Mouse (Mus musculus) stomach, postnatal 0 days (tissue): ENCODE results near the gene Tmed5. TPM values are rescaled to one million over a fixed set of nuclear protein-coding genes. Genes with fewer than 3 reads are reported as not detected.

Experiments used
- ATAC-seq: fragments of 200-750 bp; cut with Nextera tagmentation; 2 replicates; pipeline ENCODE4 v1.8.0; 2017; ENCODE audit not compliant: low FRiP score, low TSS enrichment
- DNase-seq: peaks from one replicate; pipeline ENCODE4 v3.0.0-alpha.2; 2016; ENCODE audit warnings: low spot score
- H3K27ac ChIP-seq: fragments of 300-500 bp; sonication (generic); replicated peaks from 2 replicates; pipeline ENCODE4 v1.5.1; 2014; ENCODE audit warnings: mild to moderate bottlenecking, control low read depth
- H3K27me3 ChIP-seq: fragments of 300-500 bp; sonication (generic); 2 replicates; pipeline ENCODE4 v1.6.1; 2014; ENCODE audit warnings: low read length; ENCODE audit not compliant: control insufficient read depth, insufficient read depth
- H3K36me3 ChIP-seq: fragments of 300-500 bp; sonication (generic); 2 replicates; pipeline ENCODE4 v1.6.1; 2014; ENCODE audit warnings: low read length, mixed read lengths; ENCODE audit not compliant: control insufficient read depth, insufficient read depth
- H3K4me1 ChIP-seq: fragments of 300-500 bp; sonication (generic); replicated peaks from 2 replicates; pipeline ENCODE4 v1.6.1; 2014; ENCODE audit warnings: antibody characterized with exemption; ENCODE audit not compliant: control insufficient read depth, insufficient read depth
- H3K4me2 ChIP-seq: fragments of 300-500 bp; sonication (generic); replicated peaks from 2 replicates; pipeline ENCODE4 v1.6.1; 2014; ENCODE audit warnings: low read depth, mild to moderate bottlenecking, control low read depth, moderate library complexity
- H3K4me3 ChIP-seq: fragments of 300-500 bp; sonication (generic); 2 replicates; pipeline ENCODE4 v1.5.1; 2014; ENCODE audit warnings: low read depth, low read length, control low read depth
- H3K9ac ChIP-seq: fragments of 300-500 bp; sonication (generic); 2 replicates; pipeline ENCODE4 v1.6.1; 2014; ENCODE audit warnings: mild to moderate bottlenecking, low read length, control low read depth, mixed read lengths
- H3K9me3 ChIP-seq: fragments of 300-500 bp; sonication (generic); 2 replicates; pipeline ENCODE4 v1.6.1; 2016; ENCODE audit warnings: low read length; ENCODE audit not compliant: control insufficient read depth
- CTCF ChIP-seq: IDR thresholded peaks from 2 replicates; pipeline ENCODE4 v1.5.1; 2016; ENCODE audit warnings: antibody characterized with exemption, low read depth, mild to moderate bottlenecking, moderate library complexity
- EP300 ChIP-seq: optimal IDR thresholded peaks from 2 replicates; pipeline ENCODE3; 2016; ENCODE audit warnings: antibody characterized with exemption
- WGBS: fragments of 180-500 bp; shearing (Covaris S2); extraction: QIAGEN DNeasy Blood & Tissue Kit; methylation state at CpG from one replicate; pipeline ENCODE4 v1.1.7; 2014; 5-methylcytosine and 5-hydroxymethylcytosine counted together
- polyA plus RNA-seq: library from polyadenylated mRNA; unstranded; fragments of >200 nt; fragmentation: Nextera tagmentation; extraction: Ambion mirVana; gene quantifications from 2 replicates; pipeline ENCODE4 v1.2.1, GENCODE M21; 2015

Gene Tmed5
- polyA plus RNA-seq, result 51.6 and 58.5 TPM in 2 replicates

DNA sequence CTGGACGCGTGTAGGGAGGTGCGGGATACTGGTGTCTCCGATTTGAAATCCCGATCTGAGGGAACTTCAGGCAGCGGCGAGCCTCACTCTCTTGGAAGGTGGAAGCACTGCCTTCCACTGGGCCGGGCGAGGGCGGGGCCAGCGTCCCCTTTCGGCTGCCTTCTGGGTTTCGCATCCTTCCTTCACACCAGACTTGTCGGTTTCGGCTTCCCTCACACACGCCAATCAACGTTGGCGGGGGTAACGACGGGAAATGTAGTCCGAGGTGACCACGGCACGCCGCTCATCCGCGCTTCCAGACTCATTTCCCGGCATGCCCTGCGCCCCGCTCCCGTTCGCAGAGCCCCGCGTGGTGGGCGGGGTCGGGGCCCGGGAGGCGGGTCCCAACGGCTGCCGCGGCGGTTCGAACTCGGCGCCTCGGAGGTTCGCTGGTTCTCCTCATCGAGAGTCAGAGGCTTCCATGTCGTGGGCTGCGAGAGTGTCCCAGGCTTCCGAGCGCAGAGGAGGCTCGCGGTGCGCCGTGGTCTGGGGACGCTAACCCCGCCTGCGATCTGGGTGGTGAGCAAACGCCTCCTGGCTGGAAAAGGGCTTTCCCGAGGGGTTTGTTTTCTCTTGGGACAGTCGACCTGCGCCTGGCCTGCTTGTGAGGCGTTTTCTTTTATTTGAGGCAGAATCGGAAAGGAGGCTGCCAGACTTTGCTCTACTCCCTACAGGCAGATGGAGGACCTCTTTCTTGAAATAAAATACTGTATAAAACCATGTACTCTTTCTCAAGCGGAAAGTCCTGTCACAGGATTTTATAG, at the start of gene Tmed5, which contains the start of gene Ccdc18:
Gene Tmed5, minus strand, starts transcription at position 180 of the 803 bp plus-strand sequence.
Gene Ccdc18, plus strand, starts transcription at position 435 of the 803 bp plus-strand sequence.
- Histone ChIP-seq H3K27ac (peak within 1 kb of the TSS; percentile 98), H3K4me1 (no peaks in the 10 kb centered on the region), H3K36me3 (no peaks in the 10 kb centered on the region), H3K9me3 (no peaks in the 10 kb centered on the region), H3K9ac (peak within 1 kb of the TSS; percentile 88), H3K27me3 (no peaks in the 10 kb centered on the region), H3K4me3 (peak within 1 kb of the TSS; percentile 80), H3K4me2 (peak within 1 kb of the TSS; percentile 87)
- WGBS, result under 1% methylated on average over 62 of the region's 65 CpGs
- peak; percentile 100 for ATAC-seq
- DNase-seq, result peak; percentile 98
- TF ChIP-seq EP300 (no peak), CTCF (peak; percentile 70)

DNA sequence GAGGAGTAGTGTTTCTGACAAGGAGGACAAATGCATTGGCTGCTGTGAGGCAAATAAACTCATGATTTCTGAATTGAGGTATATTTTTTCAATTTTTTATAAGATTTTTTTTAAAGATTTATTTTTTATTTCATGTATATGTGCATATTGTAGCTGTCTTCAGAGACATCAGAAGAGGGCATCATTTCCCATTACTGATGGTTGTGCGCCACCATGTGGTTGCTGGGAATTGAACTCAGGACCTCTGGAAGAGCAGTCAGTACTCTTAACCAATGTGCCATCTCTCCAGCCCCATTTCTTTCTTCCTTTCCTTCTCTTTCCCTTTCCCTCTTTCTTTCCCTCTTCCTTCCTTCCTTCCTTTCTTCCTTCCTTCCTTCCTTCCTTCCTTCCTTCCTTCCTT, 31.3 kb upstream of the Tmed5 start:
- no peaks in the 10 kb centered on the region for H3K27me3 ChIP-seq
- no peak overlapping the region for H3K27ac ChIP-seq
- H3K36me3 ChIP-seq, result no peaks in the 10 kb centered on the region
- H3K9me3 ChIP-seq, result no peaks in the 10 kb centered on the region
- no peaks in the 10 kb centered on the region for H3K4me1 ChIP-seq
- no peak overlapping the region for H3K4me2 ChIP-seq
- 13% methylated on average over 1 of the region's 1 CpGs for WGBS
- no peak for ATAC-seq
- DNase-seq, result peak; percentile 24
- TF ChIP-seq EP300, result no peak
- peak; percentile 72 for TF ChIP-seq CTCF
- no peak overlapping the region for H3K4me3 ChIP-seq
- no peak overlapping the region for H3K9ac ChIP-seq

DNA sequence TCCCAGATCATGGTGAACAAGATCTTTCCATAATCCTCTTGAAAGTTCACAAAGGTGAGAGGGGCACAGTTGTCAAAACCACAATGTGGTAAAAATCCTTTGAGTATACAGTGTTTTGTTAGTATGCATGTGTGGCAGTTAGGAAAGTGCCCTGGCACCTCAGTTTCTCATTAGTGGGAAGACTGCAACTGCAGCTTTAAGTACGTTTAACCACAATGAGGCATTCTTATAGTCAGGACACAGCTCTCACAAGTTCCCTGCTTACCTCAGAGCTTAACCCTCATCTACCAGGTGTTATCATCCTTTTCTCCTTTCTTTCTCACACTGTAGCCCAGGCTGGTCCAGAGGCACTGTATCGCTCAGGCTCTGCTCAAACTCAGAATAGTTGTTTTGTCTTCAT, 28.4 kb upstream of the Tmed5 start:
- TF ChIP-seq EP300, result no peak
- no peak for TF ChIP-seq CTCF
- Histone ChIP-seq H3K4me1 (no peaks in the 10 kb centered on the region), H3K9ac (no peak overlapping the region), H3K9me3 (no peaks in the 10 kb centered on the region), H3K4me2 (no peak overlapping the region), H3K27me3 (no peaks in the 10 kb centered on the region), H3K4me3 (no peak overlapping the region), H3K27ac (no peak overlapping the region), H3K36me3 (no peaks in the 10 kb centered on the region)
- ATAC-seq (no peak), DNase-seq (no peak)
- WGBS, result 81% methylated on average over 2 of the region's 2 CpGs

DNA sequence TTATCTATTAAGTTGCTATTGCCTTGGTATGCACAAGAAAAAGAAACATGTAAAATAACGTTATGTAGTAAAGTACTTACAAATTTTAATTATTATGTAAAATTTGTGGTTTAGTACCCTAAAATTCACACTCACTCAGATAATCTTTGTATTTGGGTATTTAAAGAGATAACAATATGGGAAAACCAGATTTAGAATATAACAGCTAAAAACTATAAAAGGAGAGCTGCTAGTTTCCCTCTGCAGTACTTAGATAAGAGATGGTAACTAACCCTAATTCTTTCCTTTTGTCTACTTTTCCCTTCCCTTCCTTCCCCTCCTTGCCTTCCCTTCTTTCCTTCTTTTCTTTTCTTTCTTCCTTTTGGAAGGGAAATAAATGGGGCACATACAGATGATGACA, 20.2 kb upstream of the Tmed5 start:
- Histone ChIP-seq H3K27me3 (no peaks in the 10 kb centered on the region), H3K4me3 (no peak overlapping the region), H3K9ac (no peak overlapping the region), H3K4me1 (no peaks in the 10 kb centered on the region), H3K4me2 (no peak overlapping the region), H3K9me3 (no peaks in the 10 kb centered on the region), H3K36me3 (no peaks in the 10 kb centered on the region), H3K27ac (no peak overlapping the region)
- 91% methylated on average over 1 of the region's 1 CpGs for WGBS
- ATAC-seq, result no peak
- DNase-seq, result no peak
- TF ChIP-seq EP300 (no peak), CTCF (no peak)

DNA sequence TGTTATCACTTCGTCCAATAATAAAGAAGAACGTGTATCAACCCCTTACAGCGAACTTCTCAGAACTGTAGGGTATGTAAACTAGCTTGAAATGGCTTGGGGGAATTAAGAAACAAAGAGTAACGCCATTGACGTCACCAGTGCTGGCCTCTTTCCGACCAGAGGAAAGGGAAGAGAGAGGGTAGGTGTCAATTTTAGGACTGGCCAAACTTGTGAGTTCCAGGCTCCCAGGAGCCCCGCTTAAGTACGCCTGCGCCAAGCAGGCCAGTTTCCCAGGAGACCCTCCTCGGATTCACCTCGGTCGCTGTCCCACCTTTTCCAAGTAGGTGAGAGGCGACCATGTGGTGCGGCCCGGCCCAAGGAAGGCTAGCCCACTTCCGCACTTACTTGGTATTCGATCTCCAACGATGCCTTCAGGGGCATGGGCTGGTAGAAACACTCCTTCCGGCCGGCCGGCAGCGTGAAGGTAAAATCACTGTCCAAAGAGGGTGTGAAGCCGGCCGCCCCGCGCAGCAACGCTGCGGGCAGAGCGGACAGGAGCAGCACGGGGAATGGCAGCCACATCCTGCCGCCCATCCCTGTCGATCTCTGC, 475 bp downstream of the Tmed5 start:
- ATAC-seq (peak; percentile 48), DNase-seq (peak; percentile 58)
- no peak for TF ChIP-seq CTCF
- TF ChIP-seq EP300, result no peak
- WGBS, result under 1% methylated on average over 32 of the region's 32 CpGs
- peak overlapping the region; percentile 88 for H3K9ac ChIP-seq
- peak overlapping the region; percentile 80 for H3K4me3 ChIP-seq
- H3K36me3 ChIP-seq, result no peaks in the 10 kb centered on the region; the same call in 1 of the 2 replicates
- H3K9me3 ChIP-seq, result no peaks in the 10 kb centered on the region
- H3K27ac ChIP-seq, result peak overlapping the region; percentile 98
- H3K4me2 ChIP-seq, result peak overlapping the region; percentile 87
- H3K27me3 ChIP-seq, result no peaks in the 10 kb centered on the region
- H3K4me1 ChIP-seq, result no peaks in the 10 kb centered on the region
